Mouse (Mus musculus): ENCODE measurements around the gene Prss38.
A peak's percentile ranks its signal among the peaks of the same experiment; 100 is the strongest.
"Not testable (repeated sequence)": the region's sequence is repeated elsewhere in the genome, so short reads cannot be mapped to it uniquely, and the experiment has no call there.

The Prss38 gene

DNA sequence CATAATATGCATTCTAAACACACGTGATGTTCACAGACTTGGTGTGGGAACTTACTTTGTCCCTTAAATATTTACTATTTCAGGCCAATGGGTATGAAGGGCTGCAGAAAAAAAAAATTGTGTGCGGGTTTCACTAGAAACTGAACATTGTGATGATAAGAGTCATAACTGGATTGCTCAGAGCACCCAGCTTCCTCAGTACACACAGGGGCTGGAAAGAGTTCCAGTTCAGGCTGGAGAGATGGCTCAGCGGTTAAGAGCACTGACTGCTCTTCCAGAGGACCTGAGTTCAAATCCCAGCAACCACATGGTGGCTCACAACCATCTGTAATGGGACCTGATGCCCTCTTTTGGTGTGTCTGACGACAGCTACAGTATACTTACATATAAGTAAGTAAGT lies 7.5 kb downstream of the Prss38 start:
- not testable (repeated sequence) for DNase-seq

DNA sequence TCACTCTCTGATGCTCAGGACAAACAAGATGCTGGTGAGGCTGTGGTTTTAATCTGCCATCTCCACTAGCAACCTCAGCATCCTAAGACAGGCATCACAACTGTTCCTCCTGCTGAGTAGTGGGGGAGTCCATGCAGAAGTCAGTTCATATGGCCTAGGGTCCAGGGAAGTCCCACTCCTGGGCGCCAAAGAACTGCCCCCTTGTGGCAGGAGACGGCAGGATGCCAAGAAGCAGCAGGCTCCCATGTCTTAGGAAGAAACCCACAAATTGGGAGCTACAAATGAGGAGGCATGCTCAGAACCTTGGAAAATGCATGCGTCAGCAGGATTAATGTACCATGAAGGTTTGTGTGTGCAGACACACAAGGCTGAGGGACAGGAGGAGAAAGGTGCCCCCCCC lies 8.8 kb downstream of the Prss38 start:
- DNase-seq, result no peak

DNA sequence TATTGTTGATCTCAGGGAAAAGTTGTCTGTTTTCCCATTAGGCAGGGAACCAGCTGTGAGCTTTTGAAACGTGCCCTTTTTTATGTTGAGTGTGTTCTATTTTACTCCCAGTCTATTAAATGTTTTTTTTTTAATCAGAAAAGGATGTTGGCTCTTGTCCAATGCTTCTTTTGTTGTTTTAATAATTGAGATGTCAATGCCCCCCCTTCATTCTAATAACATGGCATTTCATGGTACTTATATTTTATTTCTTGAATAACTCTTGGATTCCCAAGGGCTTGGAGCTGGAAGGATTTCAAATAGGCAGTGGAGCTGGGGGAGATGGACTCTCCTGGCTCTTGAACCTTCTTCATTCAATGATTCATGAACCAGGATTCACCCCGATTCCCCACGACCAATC lies 9.4 kb downstream of the Prss38 start:
- DNase-seq, result no peak

DNA sequence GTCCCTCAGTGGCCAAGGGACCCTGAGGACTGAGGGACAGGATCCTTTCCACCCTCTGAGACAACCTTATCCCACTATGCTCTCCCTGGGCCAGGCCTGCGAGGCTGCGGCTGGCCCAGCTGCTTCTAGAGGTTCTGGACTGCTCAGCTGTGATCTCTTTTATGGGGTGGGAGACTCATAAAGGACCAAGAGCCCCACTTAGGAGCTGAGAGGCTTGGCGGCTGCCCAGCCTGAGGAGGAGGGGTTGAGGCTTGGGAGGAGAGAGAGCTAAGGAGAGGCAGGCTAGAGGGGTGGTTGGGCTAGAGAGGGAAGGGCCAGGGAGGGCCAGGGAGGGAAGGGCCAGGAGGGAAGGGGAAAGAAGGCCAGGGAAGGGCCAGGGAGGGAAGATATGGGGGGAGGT lies 11.0 kb downstream of the Prss38 start:
- DNase-seq, result no peak

DNA sequence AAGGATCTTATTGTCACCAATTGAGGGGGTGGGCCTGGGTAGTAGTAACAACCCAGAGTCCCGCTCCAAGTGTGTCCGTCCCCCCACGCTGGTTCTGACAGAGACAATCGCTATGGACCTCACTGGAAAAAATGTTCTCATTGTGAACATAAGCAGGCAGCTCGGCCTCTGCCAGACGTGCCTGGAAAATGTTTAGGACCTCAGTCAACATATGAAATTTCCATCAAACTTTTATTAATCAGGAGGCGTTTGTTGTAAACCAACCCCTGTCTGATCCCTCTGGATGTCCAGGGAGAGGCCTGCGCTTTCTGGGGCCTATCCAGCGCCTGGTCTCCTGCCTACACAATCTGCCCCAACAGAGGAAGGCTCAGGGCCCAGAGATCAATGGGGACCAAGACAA lies 11.4 kb downstream of the Prss38 start:
- no peak for DNase-seq

DNA sequence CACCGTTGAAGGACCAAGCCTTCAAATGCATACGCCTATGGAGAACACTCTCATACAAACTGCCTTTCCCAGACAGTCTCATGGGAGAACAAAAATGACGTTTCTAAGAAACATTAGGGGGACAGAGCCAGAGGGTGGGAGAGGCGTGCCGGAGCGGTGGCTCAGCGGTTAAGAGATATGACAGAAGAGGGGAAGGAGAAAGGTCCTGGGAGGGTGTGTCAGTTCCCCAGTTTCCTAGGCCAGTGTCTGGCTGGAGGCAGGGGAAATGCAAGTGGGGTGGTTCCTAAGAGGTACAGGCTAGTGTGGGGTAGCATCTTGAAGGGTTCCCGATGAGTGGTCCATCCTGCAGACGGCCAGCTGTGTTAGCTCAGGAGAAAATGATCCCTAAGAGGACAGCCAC lies 14.2 kb downstream of the Prss38 start:
- DNase-seq, result no peak

DNA sequence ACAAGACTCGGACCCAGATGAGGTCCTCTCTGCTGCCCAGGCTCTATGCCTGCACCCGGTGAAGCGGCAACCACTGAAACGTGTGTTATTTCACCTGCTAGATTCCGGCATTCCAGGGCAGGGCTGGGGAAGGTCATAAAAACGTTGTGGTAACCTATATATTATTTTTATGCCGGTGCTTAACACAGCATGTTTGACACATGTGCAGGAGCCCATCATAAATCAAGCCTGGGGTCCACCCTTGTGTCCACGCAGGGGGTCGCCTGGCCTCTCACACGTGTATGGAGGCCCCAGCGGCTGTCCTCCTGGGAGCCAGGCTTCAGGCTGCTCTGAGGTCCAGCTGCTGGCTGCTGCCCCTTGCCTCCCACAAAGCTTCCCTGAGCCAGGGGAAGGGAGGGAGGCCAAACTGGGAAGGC lies 18.6 kb downstream of the Prss38 start:
- no peak for DNase-seq

DNA sequence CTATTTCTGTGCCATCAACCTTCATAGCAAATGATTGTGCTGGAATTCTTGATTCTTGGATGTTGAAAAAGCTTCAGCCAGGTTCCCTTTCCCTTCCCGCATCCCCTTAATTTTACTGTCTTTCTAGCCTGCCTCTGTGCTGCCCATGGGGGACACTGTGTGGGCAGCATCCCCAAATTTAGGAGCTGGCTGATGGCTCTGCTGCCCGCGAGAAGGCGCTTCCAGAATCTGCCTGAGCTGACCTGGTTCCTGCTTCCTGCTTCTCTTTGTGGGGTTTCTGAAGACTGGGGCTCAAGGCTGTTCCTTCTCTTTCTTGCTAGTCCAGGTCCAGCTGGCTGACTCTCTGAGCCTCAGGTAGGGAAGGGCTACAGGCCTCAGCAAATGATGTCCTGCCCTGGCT lies 20.7 kb downstream of the Prss38 start:
- DNase-seq, result no peak

DNA sequence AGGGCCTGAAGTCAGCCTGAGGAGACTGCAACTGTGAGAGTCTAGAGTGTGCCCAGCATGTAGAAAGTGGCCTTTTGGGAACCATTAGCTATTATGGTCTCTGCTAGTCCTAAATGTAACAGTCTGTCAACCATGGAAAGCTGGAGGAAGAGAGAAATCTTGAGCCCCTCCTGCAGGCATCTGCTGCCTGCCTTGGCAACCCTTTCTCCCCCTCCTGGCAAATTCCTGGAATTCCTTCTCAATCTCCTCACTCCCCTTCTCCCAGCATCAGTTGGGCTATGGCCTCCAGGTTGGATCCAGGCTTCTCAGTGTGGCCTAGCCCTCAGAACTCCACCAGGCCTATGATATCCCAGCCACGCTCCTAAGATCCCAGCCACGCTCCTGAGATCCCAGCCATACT lies 25.1 kb downstream of the Prss38 start:
- DNase-seq, result no peak

DNA sequence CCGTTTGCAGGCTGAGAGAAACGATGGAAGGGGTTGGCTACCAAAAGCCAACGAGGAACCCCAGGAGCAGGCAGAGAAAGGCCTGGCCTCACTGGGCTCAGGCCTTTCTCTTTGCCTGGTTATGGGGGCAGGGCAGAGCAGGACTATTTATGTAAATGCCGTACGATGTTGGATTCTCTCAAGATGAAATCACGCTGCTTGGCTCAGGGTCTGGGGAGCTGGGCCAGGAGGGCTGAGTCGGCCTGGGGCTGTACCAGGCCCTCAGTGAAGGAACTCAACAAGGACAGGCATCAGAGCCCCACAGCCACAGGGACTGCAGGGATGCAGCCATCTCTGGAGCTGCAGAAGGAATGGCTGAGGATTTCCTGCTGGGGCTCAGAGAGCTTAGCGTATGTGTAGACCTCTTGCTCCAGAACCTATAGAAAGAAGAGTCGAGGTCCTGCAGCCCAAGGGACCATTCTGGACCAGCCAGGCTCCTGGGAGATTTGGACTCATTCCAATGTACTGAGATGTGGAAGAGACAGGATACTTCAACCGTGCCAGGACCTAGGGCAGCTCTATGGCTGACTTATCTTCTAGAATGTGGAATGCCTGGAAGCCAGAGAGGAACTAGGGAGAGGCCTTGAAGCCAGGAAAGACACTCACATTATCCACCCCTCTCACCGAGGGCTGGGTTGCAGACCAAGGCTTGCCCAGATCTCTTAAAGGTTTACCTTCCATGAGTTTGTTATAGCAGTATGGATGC lies 29.1 kb downstream of the Prss38 start:
- no peak for DNase-seq

DNA sequence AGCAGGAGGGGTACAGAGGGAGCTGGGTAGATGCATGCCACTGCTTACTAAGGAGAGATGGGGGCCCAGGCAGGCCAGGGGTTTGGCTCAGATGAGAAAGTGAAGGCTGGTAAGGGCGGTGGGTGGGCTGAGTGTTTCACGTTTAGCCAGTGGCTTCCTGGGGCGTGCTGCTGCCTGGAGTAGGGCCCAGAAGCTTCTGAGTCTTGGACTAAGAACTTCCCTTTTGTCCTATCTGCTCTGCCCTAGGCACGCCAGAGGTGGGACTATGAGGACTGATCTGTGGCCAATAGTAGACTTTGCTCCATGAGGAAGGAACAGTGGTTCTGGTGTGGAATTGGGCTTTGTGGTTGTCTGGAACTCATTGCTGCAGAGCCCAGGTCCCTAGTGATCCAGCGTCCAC lies 32.5 kb downstream of the Prss38 start:
- DNase-seq, result no peak

DNA sequence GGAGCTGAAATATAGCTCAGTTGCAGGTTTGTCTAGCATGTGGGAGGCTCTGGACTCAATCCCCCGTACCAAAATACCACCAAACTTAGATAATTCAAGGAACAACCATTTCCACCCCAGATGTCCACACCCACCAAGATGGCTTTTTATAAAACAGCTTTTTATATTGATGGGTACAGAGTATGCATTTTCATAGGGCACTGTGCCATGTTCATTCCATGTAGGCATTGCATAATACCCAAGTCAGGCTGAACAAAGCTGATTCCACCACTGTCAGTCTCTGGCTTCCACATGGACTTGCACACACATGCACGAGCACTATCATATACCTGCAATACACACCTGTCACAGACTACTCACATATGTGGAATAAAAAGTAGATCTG lies 36.7 kb downstream of the Prss38 start:
- no peak for DNase-seq

DNA sequence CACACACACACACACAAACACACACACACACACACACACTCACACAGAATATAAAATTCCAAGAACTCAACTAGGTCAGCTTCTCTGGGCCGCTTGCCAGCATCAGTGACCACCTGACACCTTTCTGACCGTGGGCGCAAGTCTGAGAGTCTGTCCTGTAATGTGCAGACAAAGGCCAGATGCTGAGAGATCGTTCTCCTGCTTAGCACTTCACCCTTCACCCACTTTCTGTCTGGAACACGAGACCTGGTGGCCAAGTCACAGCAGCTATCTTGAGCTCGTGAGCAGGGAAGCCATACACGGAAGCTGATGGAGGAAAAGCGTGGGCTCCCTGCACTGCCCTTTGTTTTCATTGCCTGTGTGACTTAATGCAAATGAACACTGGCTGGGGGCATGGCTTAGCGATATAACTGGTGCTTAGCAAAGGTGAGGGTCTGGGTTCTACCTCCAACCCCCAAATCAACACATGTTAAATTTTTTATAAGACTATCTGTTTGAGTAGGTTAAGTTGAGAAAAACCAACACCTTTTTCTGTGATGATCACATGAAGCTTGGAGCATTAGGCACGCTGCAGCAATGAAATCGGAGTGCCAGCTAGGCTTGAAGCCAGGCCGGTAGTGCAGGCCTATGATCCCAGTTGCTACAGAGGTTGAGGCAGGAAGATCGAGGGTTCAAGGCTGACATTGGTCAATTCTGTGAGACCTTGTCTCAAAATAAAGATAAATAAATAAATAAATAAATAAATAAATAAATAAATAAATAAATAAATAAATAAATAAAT lies 37.3 kb downstream of the Prss38 start:
- DNase-seq, result peak; percentile 11

DNA sequence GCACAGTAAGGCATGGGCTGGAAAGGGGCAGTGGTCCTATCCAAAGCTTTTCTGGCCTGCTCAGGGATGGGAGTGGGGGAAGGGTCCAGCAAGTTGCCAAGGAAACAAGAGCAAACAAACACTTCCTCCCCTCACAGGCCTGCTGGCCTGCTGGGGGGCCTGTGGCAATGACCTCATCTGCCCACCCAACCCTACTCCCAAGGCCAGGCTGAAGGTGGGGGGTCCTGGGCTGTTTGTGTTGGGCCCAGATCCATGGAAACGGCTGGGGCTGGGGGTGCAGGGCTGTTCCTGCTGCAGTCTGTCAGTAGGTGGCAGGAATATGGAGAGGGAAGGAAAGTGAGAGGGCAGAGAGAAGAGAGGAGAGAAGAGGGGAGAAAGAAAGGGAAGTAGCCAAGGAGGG lies 39.1 kb downstream of the Prss38 start:
- DNase-seq, result no peak

DNA sequence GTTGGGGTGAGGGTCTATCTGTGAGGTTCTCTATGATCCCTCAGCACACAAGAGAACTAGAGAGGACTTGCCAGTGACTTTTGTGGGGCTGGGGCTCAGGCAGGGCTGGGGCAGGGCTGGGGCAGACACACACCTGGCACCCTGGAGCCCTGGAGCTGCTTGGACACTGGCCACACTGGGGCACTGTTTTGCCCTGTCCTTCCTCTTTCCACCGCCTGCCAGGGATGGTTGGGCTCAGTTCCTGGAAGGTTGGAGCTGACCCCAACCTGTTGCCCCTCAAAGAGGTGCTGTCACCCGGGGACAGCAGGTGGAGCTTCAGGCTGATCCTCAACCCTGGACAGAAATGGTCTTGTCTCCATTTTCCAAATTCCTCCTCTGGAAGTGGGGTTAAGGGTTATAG lies 39.5 kb downstream of the Prss38 start:
- no peak for DNase-seq

DNA sequence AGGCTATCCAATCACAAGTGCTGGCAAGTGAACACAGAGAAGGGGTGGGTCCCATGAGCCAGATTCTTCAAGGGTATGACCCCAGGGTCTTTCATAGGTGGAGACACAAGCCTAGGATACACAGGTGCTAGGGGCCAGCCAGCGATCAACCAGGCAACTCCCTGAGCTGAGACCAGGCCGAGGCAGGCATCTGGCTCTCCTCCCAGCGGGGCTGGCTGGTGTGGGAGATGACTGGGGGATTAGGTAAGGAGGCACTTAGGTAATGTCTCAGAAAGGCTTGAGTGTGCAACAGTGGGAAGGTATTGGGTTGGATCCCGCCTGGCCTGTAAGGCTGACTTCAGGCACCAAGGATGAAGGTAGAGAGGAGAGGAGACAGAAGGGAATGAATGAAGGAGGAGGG lies 40.3 kb downstream of the Prss38 start:
- no peak for DNase-seq

DNA sequence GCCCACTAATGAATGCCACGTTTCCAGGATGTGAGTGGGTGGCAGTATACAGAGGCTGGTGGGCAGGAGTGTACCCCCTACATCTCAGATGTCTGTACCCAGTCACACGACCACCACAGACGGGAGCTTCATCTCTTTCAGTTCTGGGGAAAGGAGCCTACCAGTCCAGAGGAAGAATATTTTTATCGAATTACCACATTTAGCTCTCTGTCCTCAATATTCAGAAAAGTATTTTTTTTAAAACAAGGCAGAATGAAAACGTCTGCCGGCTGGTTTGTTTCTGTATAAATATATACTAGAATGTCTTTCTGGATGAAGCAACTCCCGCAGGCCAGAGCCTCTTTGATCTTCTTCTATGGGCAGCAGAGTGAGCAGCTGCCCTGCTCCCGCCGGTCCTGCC lies 42.5 kb downstream of the Prss38 start:
- DNase-seq, result no peak

DNA sequence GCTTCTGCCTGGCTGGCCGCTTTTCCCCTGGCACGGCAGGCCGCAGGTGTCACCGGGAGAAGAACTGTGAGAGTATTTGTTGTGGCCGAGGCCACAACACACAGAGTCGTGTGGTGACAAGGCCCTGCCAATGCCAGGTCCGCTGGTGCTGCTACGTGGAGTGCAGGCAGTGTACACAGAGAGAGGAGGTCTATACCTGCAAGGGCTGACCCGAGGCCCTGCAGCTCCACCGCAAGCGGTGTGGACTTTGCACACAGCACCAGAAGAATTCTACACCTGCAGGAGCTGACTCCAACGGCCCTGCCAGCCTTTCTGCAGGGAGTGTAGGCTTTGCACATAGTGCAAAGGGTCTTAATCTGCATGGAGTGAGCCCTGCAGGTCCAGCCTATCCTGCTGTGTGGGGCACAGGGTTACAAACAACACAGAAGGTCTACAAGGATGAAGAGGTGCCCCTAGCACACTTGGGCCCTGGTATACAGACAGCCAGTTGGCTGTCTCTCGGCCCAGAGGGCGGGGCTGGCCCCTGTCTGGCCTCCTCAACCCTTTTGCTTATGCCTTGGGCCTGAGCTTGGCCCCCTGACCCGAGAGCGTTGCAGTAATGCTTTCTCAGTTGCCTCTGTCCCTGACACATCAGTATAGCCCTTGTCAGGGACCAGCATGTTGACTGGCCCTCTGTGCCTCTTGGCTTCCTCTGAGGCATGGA lies 44.1 kb downstream of the Prss38 start:
- DNase-seq, result no peak

DNA sequence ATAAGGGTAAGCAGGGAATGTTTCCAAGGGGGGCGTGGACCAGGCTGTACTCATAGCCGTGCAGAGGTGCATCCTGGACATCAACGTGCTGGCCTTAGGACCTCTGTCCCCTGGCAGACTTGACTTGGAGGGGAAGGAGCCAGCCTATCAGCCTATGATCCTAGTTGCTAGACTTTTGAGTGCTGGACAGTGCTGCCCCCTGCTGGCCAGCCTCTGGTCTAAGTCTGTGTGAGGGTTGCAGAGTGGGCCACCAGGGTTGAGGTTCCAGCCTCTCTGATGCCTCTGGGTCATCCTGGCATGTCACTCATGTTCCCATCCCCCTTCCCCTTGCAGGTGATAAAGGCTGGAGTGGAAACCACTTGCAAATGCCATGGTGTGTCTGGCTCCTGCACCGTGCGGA lies 44.9 kb downstream of the Prss38 start:
- peak; percentile 41 for DNase-seq

DNA sequence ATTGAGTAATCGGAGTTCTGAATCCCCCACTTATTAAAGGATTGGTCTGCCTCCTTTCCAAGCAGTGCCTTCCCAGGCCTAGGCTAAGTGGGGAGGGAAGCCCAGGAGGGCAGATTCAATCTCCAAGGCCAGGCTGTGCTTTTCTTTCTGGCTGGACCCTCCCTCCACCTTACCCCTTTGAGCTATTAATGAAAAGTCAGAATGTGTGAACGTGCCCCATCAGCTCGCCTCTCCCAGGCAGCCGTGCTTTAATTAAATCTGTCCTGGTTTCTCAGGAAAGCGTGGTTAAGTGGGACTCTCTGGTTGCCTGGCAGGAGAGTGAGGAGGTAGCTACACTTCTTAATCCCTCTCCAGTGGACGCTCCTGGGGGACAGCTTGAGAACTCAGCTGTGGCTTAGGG lies 45.8 kb downstream of the Prss38 start:
- no peak for DNase-seq

DNA sequence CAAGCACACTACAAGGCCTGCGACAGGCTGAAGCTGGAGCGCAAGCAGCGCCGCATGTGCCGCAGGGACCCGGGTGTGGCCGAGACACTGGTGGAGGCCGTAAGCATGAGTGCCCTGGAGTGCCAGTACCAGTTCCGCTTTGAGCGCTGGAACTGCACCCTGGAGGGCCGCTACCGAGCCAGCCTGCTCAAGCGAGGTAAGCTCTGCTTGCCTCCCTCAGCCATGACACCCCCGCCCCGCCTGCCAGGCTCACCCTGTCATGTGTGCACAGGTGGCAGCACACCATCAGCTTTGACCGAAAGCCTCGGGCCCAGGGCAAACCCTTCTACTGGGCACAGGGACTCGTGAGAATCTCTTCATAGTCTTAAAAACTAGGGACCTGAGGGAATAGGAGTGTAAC lies 47.8 kb downstream of the Prss38 start:
- no peak for DNase-seq

DNA sequence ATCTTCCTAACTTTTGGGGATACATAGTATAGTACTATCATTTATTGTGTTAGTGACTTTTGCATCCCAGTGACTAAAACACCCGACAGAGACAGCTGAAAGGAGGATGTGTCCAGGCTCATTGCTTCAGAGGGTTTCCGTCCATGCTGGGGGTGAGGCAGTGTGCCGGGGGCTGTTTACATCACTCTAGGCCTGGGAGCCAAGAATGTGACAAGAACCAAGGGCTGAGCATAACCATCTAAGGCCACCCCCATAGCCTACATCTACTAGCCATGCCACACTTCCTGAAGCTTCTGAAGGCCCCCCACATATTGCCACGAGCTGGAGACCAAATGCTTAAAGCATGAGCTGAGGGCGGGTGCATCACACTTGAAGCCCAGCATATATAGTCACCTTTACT lies 50.7 kb downstream of the Prss38 start:
- no peak for DNase-seq

DNA sequence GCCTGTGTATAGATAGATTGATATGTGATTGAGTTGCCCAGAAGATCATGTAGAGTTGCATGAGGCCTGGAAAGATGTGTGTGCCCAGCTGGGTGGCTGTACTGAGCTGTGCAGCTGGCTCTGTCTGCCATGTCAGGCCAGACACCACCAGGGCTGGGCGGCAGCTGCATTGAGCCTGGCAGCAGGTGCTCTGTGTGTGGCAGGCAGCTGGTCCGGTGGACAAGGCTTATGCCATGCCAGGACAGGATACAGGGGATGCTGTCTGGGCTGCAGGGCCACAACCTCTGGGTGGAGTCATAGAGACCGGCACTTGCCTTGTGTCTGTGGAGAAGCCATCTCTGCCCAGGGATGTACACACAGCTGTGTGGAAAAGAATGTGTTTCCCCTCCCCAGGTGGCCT lies 52.5 kb downstream of the Prss38 start:
- DNase-seq, result no peak
